Mouse (Mus musculus) embryo, embryonic 11 days (tissue): ENCODE data around the gene Aifm3.

Experiments
- DNase-seq: peaks from one replicate; pipeline ENCODE4 v3.0.0-alpha.2; 2015

Gene Aifm3

GRCm38 (mm10) chr16:17489469-17490111 is at the start of gene Aifm3:
Aifm3 (plus strand) TSS chr16:17489611.
- DNase-seq: peak; percentile 63

GRCm38 (mm10) chr16:17451541-17452372 is 37.7 kb upstream of the Aifm3 start, which contains the start of gene Crkl:
Crkl (plus strand) TSS chr16:17451987.
- peak; percentile 100 for DNase-seq

GRCm38 (mm10) chr16:17452373-17452715 is 37.1 kb upstream of the Aifm3 start:
- peak; percentile 63 for DNase-seq

DNA sequence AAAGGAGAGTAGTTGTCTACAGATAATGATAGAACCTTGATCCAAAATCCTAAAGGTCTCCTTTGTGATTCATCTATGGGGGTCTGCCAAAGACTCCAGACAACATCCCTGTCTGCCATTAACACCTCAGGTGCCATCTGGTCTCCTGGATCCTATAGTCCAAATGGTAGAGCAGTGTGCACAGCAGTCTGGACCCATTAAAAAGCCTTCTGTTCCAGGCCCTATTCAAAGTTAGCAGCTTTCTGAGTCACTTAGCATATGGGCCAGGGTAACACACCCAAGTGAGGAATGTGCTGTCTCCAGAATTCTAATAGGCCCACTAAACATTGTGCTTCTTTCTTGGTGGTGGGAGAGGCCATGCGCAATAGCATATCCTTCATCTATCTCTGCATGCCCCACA is 32.5 kb upstream of the Aifm3 start:
- DNase-seq: no peak

- DNase-seq: peak; percentile 7
Measured at GRCm38 (mm10) chr16:17460254-17460653, 29.2 kb upstream of the Aifm3 start.

GRCm38 (mm10) chr16:17461596-17461995 is 27.8 kb upstream of the Aifm3 start:
- DNase-seq: no peak

DNA sequence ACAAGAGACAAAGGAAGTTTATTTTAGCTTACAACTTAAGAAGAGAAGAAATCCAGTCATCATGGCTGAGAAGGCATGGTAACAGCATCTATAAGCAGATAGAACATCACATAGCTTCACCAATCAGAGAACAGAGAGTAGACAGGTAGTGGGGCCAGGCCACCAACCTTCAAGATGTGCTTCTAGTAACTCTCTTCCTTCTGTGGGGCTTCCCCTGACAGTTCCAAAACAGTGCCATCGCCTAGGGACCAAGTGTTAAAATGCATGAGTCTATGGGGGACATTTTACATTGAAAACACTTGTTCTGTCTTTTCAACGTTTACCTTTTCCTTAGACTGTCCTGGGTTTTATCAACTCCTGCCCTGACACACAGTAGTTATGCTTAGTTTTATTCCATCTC is 26.2 kb upstream of the Aifm3 start:
- no peak for DNase-seq

GRCm38 (mm10) chr16:17466875-17467663 is 22.3 kb upstream of the Aifm3 start:
- DNase-seq: no peak

GRCm38 (mm10) chr16:17472498-17472897 is 16.9 kb upstream of the Aifm3 start:
- DNase-seq: no peak

DNA sequence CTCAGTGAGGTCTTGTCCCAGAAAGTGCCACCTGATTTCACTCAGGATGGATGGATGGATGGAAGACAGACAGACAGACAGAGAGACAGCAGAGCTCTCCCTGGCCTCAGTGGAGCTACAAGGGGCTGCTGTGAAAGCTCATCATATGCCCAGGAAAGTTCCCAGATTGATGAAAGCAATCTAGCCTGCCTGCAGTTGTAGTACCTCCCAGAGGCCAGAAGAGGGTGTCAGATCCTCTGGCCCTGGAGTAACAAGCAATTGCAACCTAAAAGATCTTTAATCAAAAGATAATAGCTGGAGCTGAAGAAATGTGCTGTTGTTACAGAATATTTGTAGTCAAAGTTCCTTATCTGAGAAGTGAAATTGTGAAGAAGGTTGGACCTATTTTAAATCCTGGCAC is 15.3 kb upstream of the Aifm3 start:
- peak; percentile 45 for DNase-seq

DNA sequence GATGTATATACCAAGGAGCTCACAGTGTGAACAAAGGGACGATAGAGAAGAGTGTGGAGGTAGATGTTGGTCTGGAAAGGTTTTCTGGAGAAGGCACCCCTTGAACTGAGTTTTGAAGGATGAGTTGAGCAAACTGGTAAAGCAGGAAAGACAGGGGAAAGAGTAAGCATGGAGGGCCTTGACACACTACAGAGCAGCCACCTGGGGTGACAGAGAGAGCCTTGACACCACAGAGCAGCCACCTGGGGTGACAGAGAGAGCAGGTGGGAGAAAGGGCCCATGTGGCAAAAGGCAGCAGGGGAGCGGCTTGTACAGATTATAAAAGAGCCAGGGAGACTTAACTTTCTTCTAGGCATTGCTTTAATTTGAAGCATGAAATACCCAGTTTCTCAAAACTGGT is 14.7 kb upstream of the Aifm3 start:
- no peak for DNase-seq

DNA sequence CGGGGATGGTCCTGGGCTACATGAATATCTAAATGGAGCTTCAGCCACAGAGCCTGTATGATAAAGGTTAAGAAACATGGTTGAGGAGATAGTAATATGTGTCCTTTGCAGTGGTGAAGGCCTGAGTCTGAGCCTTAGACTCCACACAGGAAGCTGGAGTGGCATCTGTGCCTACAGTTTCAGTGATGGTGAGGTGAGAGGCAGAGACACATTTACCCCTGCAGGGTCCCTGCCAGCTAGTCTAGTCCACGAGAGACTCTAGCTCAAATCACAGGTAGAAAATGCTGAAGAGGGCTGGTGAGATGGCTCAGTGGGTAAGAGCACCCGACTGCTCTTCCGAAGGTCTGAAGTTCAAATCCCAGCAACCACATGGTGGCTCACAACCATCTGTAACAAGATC is 14.1 kb upstream of the Aifm3 start:
- DNase-seq: no peak

- no peak for DNase-seq
Measured at GRCm38 (mm10) chr16:17478331-17478943, 11.0 kb upstream of the Aifm3 start.

GRCm38 (mm10) chr16:17481465-17481864 is 7.9 kb upstream of the Aifm3 start:
- DNase-seq: no peak

DNA sequence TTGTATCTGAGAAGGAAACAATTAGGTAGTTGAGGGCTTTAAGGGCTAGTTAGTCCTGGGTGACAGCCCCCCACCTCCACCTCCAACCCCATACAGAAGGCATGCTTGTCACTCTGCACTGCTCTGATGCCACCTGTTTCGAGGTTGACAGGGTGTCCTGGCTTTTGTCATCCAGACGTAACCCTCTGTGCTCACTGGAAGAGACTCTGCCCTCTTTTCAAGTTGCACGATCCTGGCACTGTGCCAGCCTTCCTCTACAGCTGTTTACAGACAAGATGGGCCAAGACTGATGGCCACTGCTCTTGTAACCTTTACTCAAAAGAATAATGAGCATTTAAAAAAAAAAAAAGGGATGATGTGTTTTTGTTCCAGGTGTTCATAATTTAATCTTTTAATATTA is 2.9 kb upstream of the Aifm3 start:
- DNase-seq: no peak

DNA sequence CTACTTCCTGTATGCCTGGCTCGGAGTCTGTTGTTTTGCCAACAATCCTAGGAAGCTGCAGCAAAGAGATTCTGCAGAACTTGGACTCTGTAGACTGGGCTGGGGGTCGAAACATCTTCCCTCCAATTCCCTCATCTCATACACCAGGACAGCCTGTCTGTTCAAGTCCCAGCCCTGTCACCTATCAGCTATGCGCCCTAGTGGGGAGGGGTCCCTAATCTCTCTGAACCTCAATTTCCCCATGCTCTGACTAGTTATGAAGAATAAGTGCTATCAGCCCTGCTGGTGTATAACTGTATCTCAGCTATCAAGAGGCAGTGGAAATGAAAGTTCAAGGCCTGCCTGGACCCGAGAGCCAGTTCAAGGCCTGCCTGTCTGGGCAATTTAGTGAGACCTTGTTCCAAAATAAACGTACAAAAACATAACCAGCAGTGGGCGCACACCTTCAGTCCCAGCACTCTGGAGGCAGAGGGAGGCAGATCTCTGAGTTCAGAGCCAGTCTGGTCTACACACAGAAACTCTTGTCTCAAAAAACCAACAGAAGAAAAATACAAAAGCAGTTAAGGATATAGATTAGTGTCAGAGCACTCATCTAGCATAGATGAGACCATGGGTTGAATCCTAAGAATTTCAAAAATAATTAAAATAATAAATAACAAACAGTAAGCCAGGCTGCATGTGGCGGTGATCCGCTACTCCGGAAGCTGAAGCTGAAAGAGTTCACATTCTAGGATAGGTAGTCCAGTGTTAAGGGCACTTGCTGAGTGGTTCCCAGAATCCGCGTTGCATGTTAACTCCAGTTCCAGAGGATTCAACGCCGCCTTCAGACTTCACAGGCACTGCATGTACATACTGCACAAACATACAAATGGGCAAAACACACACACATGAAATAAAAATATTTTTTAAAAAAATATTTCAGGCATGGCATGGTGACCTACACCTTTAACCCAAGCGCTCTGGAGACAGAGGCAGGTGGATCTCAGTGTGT is 638 bp upstream of the Aifm3 start:
- peak; percentile 30 for DNase-seq

GRCm38 (mm10) chr16:17491154-17491553 is 1.7 kb downstream of the Aifm3 start:
- no peak for DNase-seq

- DNase-seq: no peak
Measured at GRCm38 (mm10) chr16:17491896-17492561, 2.6 kb downstream of the Aifm3 start.

DNA sequence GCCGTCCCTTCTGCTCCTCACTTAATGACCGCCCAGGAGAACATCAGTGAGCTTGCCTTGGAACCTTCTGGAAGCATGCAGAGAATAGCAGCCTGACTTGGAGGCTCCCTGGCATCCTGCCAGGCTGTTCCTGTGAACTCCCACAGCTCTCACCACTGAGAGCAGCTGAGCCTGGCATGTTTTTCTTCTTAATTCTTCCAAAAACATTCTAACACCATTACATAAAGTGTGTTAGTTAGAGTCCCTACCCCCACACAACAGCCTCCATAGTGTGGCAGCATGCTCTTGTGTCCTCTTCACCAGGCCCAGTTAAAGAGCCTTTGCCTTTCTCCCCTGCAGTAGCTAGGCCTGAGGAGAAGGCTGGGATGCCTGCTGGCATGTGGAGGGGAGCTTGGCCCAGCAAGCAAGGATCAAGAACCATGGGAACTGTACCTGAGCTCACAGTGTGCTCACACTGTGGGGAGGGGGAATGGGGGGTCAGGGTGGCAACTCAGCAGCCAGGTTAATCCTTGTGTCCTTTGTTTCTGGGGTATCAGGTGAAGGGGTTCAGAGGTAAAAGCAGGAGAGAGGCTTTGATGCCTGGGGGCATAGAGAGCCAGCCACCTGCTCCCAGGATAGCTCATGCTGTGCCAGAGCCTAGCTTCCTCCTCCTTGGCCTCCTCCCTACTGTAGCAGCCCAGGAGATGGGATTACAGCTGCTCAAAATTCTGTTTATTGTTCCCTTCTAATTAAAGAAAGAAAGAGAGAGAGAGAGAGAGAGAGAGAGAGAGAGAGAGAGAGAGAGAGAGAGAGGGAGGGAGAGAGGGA is 7.3 kb downstream of the Aifm3 start:
- peak; percentile 13 for DNase-seq

DNA sequence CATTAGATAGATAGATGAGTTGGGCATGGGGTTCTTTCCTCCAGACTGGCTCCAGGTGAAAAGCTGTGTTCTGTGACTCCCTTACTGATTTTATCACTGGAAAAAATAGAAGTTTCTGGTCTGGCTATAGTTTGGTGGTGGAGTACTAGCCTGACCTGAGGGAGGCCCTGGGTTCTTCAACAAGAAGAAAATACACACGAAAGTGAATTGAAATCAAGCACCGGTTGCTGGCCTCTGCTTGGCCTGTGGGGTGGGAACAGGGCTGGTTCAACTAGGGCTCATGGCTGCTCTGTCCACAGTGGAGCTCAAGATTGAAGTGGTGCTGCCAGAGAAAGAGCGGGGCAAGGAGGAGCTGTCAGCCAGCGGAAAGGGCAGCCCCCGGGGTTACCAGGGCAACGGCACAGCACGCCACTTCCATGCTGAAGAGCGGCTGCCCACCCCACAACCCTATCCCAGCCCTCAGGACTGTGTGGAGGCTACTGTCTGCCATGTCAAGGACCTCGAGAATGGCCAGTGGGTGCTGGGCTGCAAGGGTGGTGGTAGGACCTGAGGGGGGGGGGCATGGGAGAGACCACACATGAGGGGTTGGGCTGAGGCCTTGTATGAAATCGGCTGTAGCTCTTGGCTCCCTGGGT is 10.0 kb downstream of the Aifm3 start:
- DNase-seq: peak; percentile 66
